Mouse (Mus musculus) hindbrain, embryonic 15.5 days (tissue): ENCODE measurements at regions not wholly inside any gene's neighbourhood (a gene's known extent, or its start where the extent isn't known, plus 50 kb on each side); places are given as distances from the start of the nearest gene placed in this dataset.
A peak's percentile ranks its signal among the peaks of the same experiment; 100 is the strongest.

Experiments used
- ATAC-seq: fragments of 200-750 bp; cut with Nextera tagmentation; 2 replicates; pipeline ENCODE4 v1.8.0; 2017; ENCODE audit warnings: low read depth, moderate number of reproducible peaks, moderate TSS enrichment; ENCODE audit not compliant: low FRiP score
- H3K27ac ChIP-seq: fragments of 300-500 bp; sonication (generic); replicated peaks from 2 replicates; pipeline ENCODE4 v1.5.1; 2015; ENCODE audit warnings: mild to moderate bottlenecking, inconsistent platforms
- H3K27me3 ChIP-seq: fragments of 300-500 bp; sonication (generic); 2 replicates; pipeline ENCODE4 v1.6.1; 2015; ENCODE audit warnings: control low read depth, inconsistent platforms
- H3K36me3 ChIP-seq: fragments of 300-500 bp; sonication (generic); 2 replicates; pipeline ENCODE4 v1.6.1; 2015; ENCODE audit warnings: control low read depth, inconsistent platforms
- H3K4me1 ChIP-seq: fragments of 300-500 bp; sonication (generic); replicated peaks from 2 replicates; pipeline ENCODE4 v1.6.1; 2015; ENCODE audit warnings: control low read depth, inconsistent platforms
- H3K4me2 ChIP-seq: fragments of 300-500 bp; sonication (generic); 2 replicates; pipeline ENCODE4 v1.6.1; 2015; ENCODE audit warnings: moderate library complexity, mild to moderate bottlenecking, inconsistent platforms
- H3K4me3 ChIP-seq: fragments of 300-500 bp; sonication (generic); 2 replicates; pipeline ENCODE4 v1.5.1; 2015; ENCODE audit warnings: mild to moderate bottlenecking, inconsistent platforms
- H3K9ac ChIP-seq: fragments of 300-500 bp; sonication (generic); 2 replicates; pipeline ENCODE4 v1.6.1; 2015; ENCODE audit warnings: inconsistent platforms
- H3K9me3 ChIP-seq: fragments of 300-500 bp; sonication (generic); 2 replicates; pipeline ENCODE4 v1.6.1; 2016; ENCODE audit warnings: control low read depth, inconsistent platforms
- WGBS: fragments of 180-500 bp; shearing (Covaris S2); methylation state at CpG from one replicate; pipeline ENCODE4 v1.1.7; 2015; 5-methylcytosine and 5-hydroxymethylcytosine counted together

GRCm38 (mm10) chr9:74528550-74528949 is 333.2 kb upstream of the Onecut1 start:
- no peak for ATAC-seq
- WGBS: 90% methylated on average over 3 of the region's 3 CpGs
- Histone ChIP-seq H3K27me3 (no peaks in the 10 kb centered on the region), H3K4me2 (no peak overlapping the region), H3K9me3 (no peaks in the 10 kb centered on the region), H3K9ac (no peak overlapping the region), H3K36me3 (no peaks in the 10 kb centered on the region), H3K4me1 (peaks cover 9% of the 10 kb centered on the region; the same call in 1 of the 2 replicates), H3K27ac (no peak overlapping the region), H3K4me3 (no peak overlapping the region)

DNA sequence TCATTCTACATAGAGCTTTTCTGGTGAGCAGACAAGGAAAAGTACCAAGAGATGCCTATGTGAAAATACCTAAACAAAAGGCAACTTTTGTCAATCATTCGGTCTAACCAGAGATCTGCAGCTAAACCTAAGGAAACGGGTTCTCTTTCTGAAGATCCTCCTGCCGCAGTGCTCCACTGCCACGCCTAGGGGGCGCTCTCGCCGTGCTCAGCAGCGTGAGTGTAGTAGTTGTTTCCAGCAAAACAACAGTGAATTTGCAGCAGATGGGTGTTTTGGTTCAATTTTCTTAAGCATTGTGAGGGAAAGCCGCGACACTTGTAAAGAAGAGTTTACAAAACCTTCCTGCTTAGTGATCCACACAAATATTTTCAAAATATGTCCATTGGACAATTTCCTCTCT is 331.4 kb upstream of the Onecut1 start:
- Histone ChIP-seq H3K36me3 (no peaks in the 10 kb centered on the region), H3K9ac (no peak overlapping the region), H3K27ac (no peak overlapping the region), H3K4me3 (no peak overlapping the region), H3K9me3 (no peaks in the 10 kb centered on the region), H3K4me2 (peak overlapping the region; percentile 38), H3K4me1 (peaks cover 9% of the 10 kb centered on the region; the same call in 1 of the 2 replicates), H3K27me3 (no peaks in the 10 kb centered on the region)
- no peak for ATAC-seq
- 10% methylated on average over 10 of the region's 10 CpGs for WGBS

DNA sequence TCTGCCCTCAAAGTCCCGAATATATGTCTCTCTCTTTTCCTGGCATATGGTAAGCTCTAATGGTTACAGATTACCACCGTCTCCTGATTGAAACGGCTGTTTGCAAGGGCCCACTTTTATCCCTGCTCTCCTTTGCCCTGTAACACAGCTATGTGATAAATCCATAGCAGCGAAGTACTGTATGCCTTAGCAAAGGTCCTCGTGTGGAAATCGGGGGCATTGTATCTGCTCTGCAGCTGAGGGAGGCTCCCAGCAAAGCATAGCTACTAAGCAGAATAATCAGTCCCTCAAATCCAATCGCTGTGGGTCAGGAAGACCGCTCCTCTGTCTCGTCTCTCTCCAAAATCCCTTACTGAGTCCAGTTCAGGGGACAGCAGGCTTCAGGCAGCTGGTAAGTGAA is 331.0 kb upstream of the Onecut1 start:
- peak overlapping the region; percentile 0; the same call in 1 of the 2 replicates for H3K27ac ChIP-seq
- H3K36me3 ChIP-seq: no peaks in the 10 kb centered on the region
- 0 out of 2 replicates have a peak, but pooled peaks have one; percentile 38 for ATAC-seq
- peaks cover 9% of the 10 kb centered on the region; the same call in 1 of the 2 replicates for H3K4me1 ChIP-seq
- no peak overlapping the region for H3K4me3 ChIP-seq
- WGBS: 40% methylated on average over 9 of the region's 9 CpGs
- no peak overlapping the region for H3K9ac ChIP-seq
- no peaks in the 10 kb centered on the region for H3K9me3 ChIP-seq
- no peaks in the 10 kb centered on the region for H3K27me3 ChIP-seq
- H3K4me2 ChIP-seq: peak overlapping the region; percentile 38

GRCm38 (mm10) chr9:74531986-74532385 is 329.7 kb upstream of the Onecut1 start:
- H3K4me2 ChIP-seq: no peak overlapping the region
- no peak overlapping the region for H3K4me3 ChIP-seq
- no peaks in the 10 kb centered on the region for H3K27me3 ChIP-seq
- WGBS: 14% methylated on average over 3 of the region's 3 CpGs
- H3K27ac ChIP-seq: no peak overlapping the region
- no peak overlapping the region for H3K9ac ChIP-seq
- no peaks in the 10 kb centered on the region for H3K9me3 ChIP-seq
- H3K36me3 ChIP-seq: no peaks in the 10 kb centered on the region
- ATAC-seq: 0 out of 2 replicates have a peak, but pooled peaks have one; percentile 23
- peaks cover 9% of the 10 kb centered on the region; the same call in 1 of the 2 replicates for H3K4me1 ChIP-seq

DNA sequence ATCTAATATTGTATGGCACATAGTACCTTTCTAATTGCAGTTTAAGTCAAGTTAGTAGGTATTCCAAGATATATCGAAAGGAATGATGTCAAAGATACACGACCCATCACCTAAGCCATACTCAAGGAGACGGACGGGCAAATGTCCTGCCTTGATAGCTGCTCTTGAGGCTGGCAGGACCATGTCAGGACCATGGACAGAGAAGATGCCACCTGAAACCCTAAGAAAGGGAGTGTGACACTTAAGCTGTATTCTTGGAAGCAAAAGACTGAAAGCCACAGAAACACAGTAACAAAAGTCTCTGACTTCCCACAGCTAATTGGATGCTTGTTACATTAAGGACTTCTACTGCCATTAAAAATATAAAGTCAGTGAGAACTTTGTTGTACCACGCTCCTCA is 326.7 kb upstream of the Onecut1 start:
- H3K27ac ChIP-seq: no peak overlapping the region
- H3K9me3 ChIP-seq: no peaks in the 10 kb centered on the region
- H3K4me1 ChIP-seq: peaks cover 9% of the 10 kb centered on the region; the same call in 1 of the 2 replicates
- ATAC-seq: no peak
- H3K36me3 ChIP-seq: no peaks in the 10 kb centered on the region
- no peak overlapping the region for H3K4me3 ChIP-seq
- no peak overlapping the region for H3K9ac ChIP-seq
- H3K27me3 ChIP-seq: no peaks in the 10 kb centered on the region
- no peak overlapping the region for H3K4me2 ChIP-seq
- 82% methylated on average over 5 of the region's 5 CpGs for WGBS

GRCm38 (mm10) chr9:74556116-74556515 is 305.6 kb upstream of the Onecut1 start:
- WGBS: 74% methylated on average over 5 of the region's 5 CpGs
- H3K9ac ChIP-seq: no peak overlapping the region
- no peaks in the 10 kb centered on the region for H3K4me1 ChIP-seq
- no peaks in the 10 kb centered on the region for H3K36me3 ChIP-seq
- H3K9me3 ChIP-seq: no peaks in the 10 kb centered on the region
- no peak overlapping the region for H3K4me3 ChIP-seq
- ATAC-seq: no peak
- no peak overlapping the region for H3K4me2 ChIP-seq
- H3K27me3 ChIP-seq: no peaks in the 10 kb centered on the region
- H3K27ac ChIP-seq: no peak overlapping the region

DNA sequence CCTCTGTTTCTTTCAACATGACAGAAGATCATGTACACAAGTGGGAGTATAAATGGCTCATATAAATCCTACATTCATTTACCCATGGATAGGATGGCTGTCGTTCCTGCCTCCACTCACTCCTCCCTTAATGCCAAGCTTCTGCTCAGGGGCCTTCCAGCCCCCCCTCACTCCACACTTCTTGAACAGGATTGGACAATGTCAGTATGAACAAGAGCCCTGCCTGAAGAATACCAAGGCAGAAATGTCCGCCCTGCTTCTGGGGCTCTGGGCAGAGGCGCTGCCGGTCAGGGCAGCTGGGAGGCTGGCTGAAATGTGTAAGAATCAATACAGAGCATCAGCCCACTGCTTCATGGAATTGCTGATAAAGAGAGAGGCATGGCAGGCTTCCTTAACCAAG is 269.0 kb upstream of the Onecut1 start:
- Histone ChIP-seq H3K4me2 (no peak overlapping the region), H3K9ac (no peak overlapping the region), H3K36me3 (no peaks in the 10 kb centered on the region), H3K9me3 (no peaks in the 10 kb centered on the region), H3K27ac (peak overlapping the region; percentile 27; the same call in 1 of the 2 replicates), H3K27me3 (no peaks in the 10 kb centered on the region), H3K4me1 (no peaks in the 10 kb centered on the region), H3K4me3 (no peak overlapping the region)
- WGBS: 64% methylated on average over 4 of the region's 4 CpGs
- 0 out of 2 replicates have a peak, but pooled peaks have one; percentile 34 for ATAC-seq

GRCm38 (mm10) chr9:74593970-74594369 is 267.8 kb upstream of the Onecut1 start:
- Histone ChIP-seq H3K4me2 (no peak overlapping the region), H3K27me3 (no peaks in the 10 kb centered on the region), H3K4me1 (no peaks in the 10 kb centered on the region), H3K36me3 (no peaks in the 10 kb centered on the region), H3K4me3 (no peak overlapping the region), H3K9me3 (no peaks in the 10 kb centered on the region), H3K9ac (no peak overlapping the region), H3K27ac (no peak overlapping the region)
- ATAC-seq: no peak
- 84% methylated on average over 4 of the region's 4 CpGs for WGBS

GRCm38 (mm10) chr9:74604415-74604814 is 257.3 kb upstream of the Onecut1 start:
- WGBS: 94% methylated on average over 1 of the region's 1 CpGs
- Histone ChIP-seq H3K27me3 (no peaks in the 10 kb centered on the region), H3K9me3 (no peaks in the 10 kb centered on the region), H3K4me3 (no peak overlapping the region), H3K4me2 (no peak overlapping the region), H3K27ac (no peak overlapping the region), H3K4me1 (no peaks in the 10 kb centered on the region), H3K36me3 (no peaks in the 10 kb centered on the region), H3K9ac (no peak overlapping the region)
- no peak for ATAC-seq

DNA sequence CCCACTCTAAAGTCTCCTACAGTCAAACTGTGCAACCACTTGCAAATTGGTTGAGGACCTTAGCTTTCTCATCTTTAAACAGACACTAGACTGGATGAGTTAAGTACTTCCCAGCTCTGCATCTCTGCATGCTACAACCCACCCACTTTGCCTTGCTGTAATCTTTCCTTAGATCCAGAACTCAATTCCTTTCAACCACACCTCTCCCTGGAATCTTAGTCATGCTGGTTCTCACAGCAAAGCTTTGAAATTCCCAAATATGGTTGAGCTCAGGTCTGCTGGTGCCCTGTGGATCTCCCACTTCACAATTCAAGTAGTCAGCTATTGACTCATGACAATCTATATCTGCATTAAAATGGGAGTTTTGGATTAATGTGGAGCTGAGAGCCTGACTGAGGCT is 239.8 kb upstream of the Onecut1 start:
- Histone ChIP-seq H3K36me3 (no peaks in the 10 kb centered on the region), H3K4me2 (no peak overlapping the region), H3K4me1 (no peaks in the 10 kb centered on the region), H3K4me3 (no peak overlapping the region), H3K9me3 (no peaks in the 10 kb centered on the region), H3K9ac (no peak overlapping the region), H3K27ac (no peak overlapping the region), H3K27me3 (no peaks in the 10 kb centered on the region)
- ATAC-seq: no peak

DNA sequence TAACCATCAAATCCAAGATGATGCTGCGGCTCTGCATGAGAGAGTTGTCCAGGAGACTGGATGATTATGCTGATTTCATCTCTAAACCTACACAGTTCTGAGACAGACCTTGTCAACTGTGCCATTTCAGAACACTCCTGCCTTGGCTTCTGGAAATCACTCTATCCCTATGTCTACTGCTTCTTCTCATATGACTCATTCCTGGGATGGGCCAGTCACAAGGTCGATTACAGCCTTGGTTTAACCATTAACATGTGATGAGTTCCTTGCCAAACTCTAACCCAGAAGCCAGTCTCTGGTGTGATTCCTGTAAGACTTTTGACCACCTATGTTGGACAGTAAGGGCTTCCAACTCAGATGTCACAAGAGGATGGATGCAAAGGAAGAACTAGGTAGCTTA is 216.3 kb upstream of the Onecut1 start:
- H3K27me3 ChIP-seq: no peaks in the 10 kb centered on the region
- H3K4me1 ChIP-seq: 0 out of 2 replicates have a peak, but pooled peaks cover 4% of the 10 kb centered on the region
- no peak for ATAC-seq
- H3K4me2 ChIP-seq: no peak overlapping the region
- no peaks in the 10 kb centered on the region for H3K9me3 ChIP-seq
- no peak overlapping the region for H3K27ac ChIP-seq
- no peak overlapping the region for H3K4me3 ChIP-seq
- 83% methylated on average over 2 of the region's 2 CpGs for WGBS
- H3K36me3 ChIP-seq: no peaks in the 10 kb centered on the region
- H3K9ac ChIP-seq: no peak overlapping the region

- no peak overlapping the region for H3K27ac ChIP-seq
- H3K9me3 ChIP-seq: no peaks in the 10 kb centered on the region
- WGBS: 36% methylated on average over 5 of the region's 5 CpGs
- no peak overlapping the region for H3K9ac ChIP-seq
- no peak overlapping the region for H3K4me2 ChIP-seq
- no peaks in the 10 kb centered on the region for H3K27me3 ChIP-seq
- no peak for ATAC-seq
- no peaks in the 10 kb centered on the region for H3K36me3 ChIP-seq
- no peak overlapping the region for H3K4me3 ChIP-seq
- H3K4me1 ChIP-seq: 0 out of 2 replicates have a peak, but pooled peaks cover 4% of the 10 kb centered on the region
These were observed 211.7 kb upstream of the Onecut1 start for GRCm38 (mm10) chr9:74650036-74650435.

- H3K4me1 ChIP-seq: no peaks in the 10 kb centered on the region
- no peak overlapping the region for H3K4me3 ChIP-seq
- no peak overlapping the region for H3K27ac ChIP-seq
- no peaks in the 10 kb centered on the region for H3K36me3 ChIP-seq
- ATAC-seq: no peak
- no peaks in the 10 kb centered on the region for H3K27me3 ChIP-seq
- WGBS: 78% methylated on average over 1 of the region's 1 CpGs
- H3K4me2 ChIP-seq: no peak overlapping the region
- no peak overlapping the region for H3K9ac ChIP-seq
- H3K9me3 ChIP-seq: no peaks in the 10 kb centered on the region
These were observed 205.8 kb upstream of the Onecut1 start for GRCm38 (mm10) chr9:74655956-74656355.
